Mouse (Mus musculus) MN1 (cell line): Measurements from ENCODE around the gene Dixdc1.

ENCODE experiments used
- DNase-seq: peaks from one replicate; pipeline ENCODE4 v3.0.0-alpha.2; 2016; ENCODE audit warnings: low spot score

The Dixdc1 gene

DNA sequence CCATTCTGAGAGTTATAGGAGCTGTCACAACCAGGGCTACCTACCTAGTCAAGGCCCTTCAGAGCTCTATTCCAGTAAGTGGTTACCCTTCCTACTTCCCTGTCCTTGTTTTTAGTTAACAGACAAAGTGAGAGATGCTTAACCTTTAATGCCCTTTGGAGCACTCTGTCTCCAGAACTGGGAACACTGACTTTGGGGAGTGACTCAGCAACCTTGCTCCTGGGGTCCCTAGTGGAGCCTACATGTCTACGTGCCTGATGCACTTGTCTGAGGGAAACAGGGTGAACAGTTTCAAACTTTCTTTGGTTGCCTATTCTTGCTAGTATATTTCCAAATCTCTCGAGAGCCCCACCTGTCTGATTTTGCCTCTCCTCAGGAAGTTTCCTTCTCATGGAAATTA lies 3.4 kb upstream of the Dixdc1 start:
- no peak for DNase-seq

- no peak for DNase-seq
Observed at GRCm38 (mm10) chr9:50742261-50742660, 2.9 kb upstream of the Dixdc1 start.

GRCm38 (mm10) chr9:50740867-50741784 lies 1.8 kb upstream of the Dixdc1 start:
- no peak for DNase-seq

- peak; percentile 72 for DNase-seq
Observed at GRCm38 (mm10) chr9:50734989-50735388, 4.3 kb downstream of the Dixdc1 start.

DNA sequence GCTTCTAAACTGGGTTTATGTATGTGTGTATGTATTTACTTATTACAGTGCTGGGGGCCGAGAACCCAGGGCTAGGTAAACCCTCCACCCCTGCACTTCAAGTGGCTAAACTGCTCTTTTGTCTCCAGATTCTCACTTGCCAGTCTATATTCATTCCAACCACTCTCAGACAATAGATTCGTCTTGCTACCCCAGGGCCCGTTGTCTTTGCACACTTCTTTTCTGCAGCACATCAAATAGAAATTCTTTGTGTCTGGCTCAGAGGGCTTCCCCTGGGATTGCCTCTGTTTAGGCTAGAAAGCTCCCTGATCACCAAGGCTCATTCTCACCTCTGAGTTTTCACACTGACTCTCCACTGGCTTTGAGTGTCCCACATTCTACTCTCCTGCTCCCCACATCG lies 6.8 kb downstream of the Dixdc1 start:
- DNase-seq = no peak

GRCm38 (mm10) chr9:50729600-50729999 lies 9.7 kb downstream of the Dixdc1 start:
- DNase-seq = no peak

GRCm38 (mm10) chr9:50727925-50728651 lies 11.2 kb downstream of the Dixdc1 start:
- DNase-seq = peak; percentile 84

DNA sequence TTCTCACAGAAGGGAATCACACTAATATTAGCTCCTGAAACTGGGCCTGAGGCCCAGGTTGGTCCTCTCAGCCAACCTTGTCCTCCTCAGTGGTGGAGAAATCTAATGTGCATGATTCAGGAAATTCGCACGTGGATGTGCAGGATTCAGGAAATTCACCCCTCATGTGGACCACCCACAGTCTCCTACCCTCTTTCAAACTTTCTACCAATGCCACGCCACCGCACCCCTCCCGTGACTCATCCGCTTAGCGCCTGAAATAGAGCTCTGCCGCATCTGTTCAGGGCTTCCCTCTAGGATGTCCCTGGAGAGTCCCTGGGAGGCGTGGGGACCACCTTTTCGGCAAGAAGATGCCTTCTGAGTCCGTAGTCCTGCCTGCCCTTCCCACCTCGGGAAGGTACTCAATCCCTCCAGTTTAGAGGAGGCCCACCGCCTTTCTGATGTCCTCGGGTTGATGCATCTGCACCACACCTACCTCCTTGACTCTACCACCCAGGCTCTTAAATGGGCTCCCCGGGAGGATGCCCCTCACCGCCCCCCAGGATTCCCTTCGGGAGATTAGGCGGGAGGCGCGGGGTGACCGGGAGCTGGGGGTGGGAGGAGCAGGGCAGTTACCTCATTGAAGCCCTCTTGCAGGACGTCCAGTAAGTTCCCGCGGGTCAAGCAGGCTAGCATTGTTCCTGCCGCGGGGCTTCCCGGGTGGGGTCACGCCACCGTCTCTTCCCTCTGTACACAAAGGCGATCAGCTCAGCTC lies 12.0 kb downstream of the Dixdc1 start:
- peak; percentile 56 for DNase-seq

DNA sequence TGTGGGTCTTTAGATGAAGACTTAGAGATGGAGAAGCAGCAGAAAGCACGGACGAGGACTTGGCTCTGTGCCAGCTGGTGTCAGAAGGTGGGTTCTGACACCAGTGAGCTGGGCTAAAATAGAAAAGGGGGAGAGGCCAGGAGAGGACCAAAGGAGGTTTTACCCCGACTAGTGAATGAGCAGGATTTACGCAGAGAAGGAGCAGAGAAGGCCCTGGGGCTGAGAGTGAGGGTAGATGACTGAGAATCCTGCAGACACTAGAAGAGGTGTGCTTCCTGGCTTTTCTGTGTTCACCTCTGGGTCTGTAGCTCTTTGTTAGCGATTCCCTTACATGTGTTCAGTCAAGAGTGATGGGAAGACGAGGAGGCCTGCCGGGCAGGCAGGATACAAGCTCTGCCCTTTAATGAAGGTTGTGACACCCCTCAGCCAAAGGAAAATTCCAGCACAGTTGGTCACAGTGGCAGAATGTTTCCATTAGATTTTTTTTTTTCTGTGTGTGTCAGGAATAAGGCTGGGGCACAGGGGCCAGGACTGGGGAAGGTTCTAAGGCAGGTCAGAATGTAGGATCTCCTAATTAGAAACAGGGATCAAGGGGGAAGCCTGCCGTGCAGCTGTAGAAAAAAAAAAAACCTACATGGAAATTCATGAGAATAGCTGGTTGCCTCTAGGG lies 13.3 kb downstream of the Dixdc1 start:
- DNase-seq = no peak

GRCm38 (mm10) chr9:50724661-50725330 lies 14.5 kb downstream of the Dixdc1 start:
- DNase-seq = peak; percentile 56

- no peak for DNase-seq
Observed at GRCm38 (mm10) chr9:50724147-50724546, 15.2 kb downstream of the Dixdc1 start.

DNA sequence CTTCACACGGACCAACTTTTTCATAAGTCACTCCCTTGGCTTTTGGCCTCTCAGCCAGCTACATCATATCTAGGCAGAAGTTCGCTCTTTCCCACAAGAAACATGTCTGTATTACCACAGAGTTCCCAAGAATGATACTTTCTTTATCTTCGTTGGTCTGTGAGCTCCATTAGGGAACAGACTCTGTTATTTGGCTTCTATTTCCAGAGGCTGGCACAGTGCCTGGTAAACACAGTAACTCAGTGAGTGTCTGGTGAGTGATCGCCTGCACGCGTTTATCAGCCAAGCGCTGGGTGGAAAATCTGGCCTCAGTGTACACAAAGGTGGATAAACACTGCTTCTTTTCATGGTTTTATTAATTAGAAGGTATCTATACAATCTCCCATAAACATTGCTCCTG lies 15.9 kb downstream of the Dixdc1 start:
- DNase-seq = peak; percentile 87

- peak; percentile 37 for DNase-seq
Observed at GRCm38 (mm10) chr9:50722451-50722911, 16.8 kb downstream of the Dixdc1 start.

DNA sequence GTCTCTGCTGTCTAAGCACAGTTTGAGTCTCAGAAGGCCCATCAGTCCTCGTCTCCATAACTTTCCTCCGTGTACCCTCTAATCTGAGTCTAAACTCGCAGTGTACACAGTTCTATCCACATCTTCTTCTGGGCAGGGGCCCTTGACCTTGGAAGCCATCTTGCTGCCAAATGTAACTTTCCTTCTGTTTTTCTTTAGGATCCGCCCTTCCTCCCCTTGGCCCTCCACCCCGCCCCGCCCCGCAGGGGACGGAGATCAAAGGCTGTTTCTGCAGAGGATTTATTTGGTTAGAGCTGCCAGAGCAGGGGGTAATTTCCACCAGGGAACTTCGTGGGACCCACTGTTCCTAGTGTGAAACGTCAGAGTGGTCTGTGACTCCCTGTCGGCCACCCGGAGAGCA lies 18.3 kb downstream of the Dixdc1 start:
- no peak for DNase-seq

GRCm38 (mm10) chr9:50718878-50719277 lies 20.4 kb downstream of the Dixdc1 start:
- DNase-seq = no peak

GRCm38 (mm10) chr9:50714188-50714587 lies 25.1 kb downstream of the Dixdc1 start:
- DNase-seq = no peak

DNA sequence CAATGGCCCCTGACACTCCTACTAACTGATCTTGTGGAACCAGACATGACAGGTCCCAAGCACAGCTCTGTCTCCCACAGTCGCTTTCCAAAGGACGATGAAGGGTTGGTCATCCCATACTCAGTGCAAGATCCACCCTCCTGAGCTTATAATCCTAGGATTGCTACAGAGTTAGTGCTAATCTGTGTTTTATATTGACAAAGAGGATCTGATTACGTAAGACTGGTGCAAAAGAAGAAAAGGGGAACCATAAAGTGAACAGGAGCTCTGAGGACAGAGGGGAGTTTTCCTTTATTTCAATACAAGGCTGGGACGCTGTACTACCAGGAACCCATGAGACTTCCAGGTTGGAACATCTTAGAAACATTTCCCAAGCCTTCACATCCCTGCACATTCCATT lies 28.0 kb downstream of the Dixdc1 start:
- no peak for DNase-seq

DNA sequence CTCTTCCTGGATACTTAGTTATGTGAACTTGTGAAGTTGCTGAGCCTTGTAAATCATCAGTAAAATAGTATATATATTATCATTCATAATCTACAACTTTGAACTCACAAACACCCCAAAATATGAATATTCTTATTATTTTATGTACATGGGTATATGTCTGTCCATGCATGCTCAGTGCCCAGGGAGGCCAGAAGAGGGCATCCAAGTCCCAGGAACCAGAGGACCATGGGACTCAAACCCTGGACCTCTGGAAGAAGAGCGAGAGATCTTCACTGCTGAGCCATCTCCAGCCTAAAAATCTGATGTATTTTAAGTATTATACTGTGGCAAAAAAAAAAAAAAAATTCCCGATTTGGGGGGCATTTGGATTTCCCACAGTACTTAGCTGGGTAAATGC lies 30.2 kb downstream of the Dixdc1 start:
- DNase-seq = peak; percentile 25

- no peak for DNase-seq
Observed at GRCm38 (mm10) chr9:50704907-50705306, 34.4 kb downstream of the Dixdc1 start.

DNA sequence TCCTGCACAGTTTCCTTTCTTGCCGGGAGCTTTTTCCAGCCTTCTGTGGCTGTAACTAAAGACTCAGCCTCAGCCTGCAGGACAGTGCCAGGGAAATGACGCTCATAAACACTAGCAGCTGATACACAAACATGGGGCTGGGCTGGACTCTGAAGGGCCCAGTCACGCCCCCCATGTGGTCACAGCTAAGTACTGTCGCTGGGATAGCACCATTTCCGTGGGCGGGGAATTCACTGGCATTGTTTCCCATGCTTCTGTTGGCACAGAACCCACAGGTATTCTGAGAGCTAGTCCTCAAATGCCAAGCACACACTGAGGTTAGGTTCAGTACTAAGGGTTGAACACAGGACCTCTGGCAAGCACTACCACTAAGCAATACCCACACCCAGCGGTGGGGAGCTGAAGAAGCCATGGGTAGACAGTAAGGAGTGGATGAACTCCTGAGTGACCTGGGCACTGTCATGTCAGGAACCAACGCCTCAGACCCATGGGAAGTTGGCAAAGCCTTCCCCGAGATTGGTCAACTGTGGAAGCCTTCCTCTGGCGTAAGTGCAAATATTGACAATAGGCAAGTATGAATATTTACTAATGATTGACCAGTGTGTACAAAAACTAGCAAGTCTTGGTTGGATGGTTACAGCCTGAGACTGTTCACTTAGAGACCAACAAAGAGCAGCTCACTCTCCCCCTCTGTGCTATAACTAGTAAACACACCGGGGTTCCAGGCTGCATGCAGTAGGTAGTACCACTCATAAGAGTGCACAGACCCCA lies 38.2 kb downstream of the Dixdc1 start:
- DNase-seq = peak; percentile 30
